Mouse (Mus musculus) lung, embryonic 15.5 days (tissue): ENCODE measurements at regions not wholly inside any gene's neighbourhood (a gene's known extent, or its start where the extent isn't known, plus 50 kb on each side); places are given as distances from the start of the nearest gene placed in this dataset.
"Not testable (repeated sequence)": the region's sequence is repeated elsewhere in the genome, so short reads cannot be mapped to it uniquely, and the experiment has no call there.

Experiments
- ATAC-seq: fragments of 200-750 bp; cut with Nextera tagmentation; 2 replicates; pipeline ENCODE4 v1.8.0; 2017; ENCODE audit warnings: moderate number of reproducible peaks, borderline replicate concordance; ENCODE audit not compliant: low FRiP score, low TSS enrichment; ENCODE audit errors: extremely low read depth
- H3K27ac ChIP-seq: fragments of 300-500 bp; sonication (generic); 2 replicates; pipeline ENCODE4 v1.5.1; 2015; ENCODE audit warnings: moderate library complexity, mild to moderate bottlenecking, inconsistent platforms
- H3K27me3 ChIP-seq: fragments of 300-500 bp; sonication (generic); 2 replicates; pipeline ENCODE4 v1.6.1; 2015; ENCODE audit warnings: inconsistent platforms
- H3K36me3 ChIP-seq: fragments of 300-500 bp; sonication (generic); 2 replicates; pipeline ENCODE4 v1.6.1; 2015; ENCODE audit warnings: inconsistent platforms
- H3K4me1 ChIP-seq: fragments of 300-500 bp; sonication (generic); 2 replicates; pipeline ENCODE4 v1.6.1; 2015; ENCODE audit warnings: inconsistent platforms
- H3K4me2 ChIP-seq: fragments of 300-500 bp; sonication (generic); 2 replicates; pipeline ENCODE4 v1.6.1; 2015; ENCODE audit warnings: inconsistent platforms, mild to moderate bottlenecking, moderate library complexity
- H3K4me3 ChIP-seq: fragments of 300-500 bp; sonication (generic); 2 replicates; pipeline ENCODE4 v1.5.1; 2015; ENCODE audit warnings: mild to moderate bottlenecking, inconsistent platforms
- H3K9ac ChIP-seq: fragments of 300-500 bp; sonication (generic); 2 replicates; pipeline ENCODE4 v1.6.1; 2015; ENCODE audit warnings: inconsistent platforms
- H3K9me3 ChIP-seq: fragments of 300-500 bp; sonication (generic); 2 replicates; pipeline ENCODE4 v1.6.1; 2016; ENCODE audit warnings: inconsistent platforms
- WGBS: fragments of 180-500 bp; shearing (Covaris S2); methylation state at CpG from one replicate; pipeline ENCODE4 v1.1.7; 2015; 5-methylcytosine and 5-hydroxymethylcytosine counted together

DNA sequence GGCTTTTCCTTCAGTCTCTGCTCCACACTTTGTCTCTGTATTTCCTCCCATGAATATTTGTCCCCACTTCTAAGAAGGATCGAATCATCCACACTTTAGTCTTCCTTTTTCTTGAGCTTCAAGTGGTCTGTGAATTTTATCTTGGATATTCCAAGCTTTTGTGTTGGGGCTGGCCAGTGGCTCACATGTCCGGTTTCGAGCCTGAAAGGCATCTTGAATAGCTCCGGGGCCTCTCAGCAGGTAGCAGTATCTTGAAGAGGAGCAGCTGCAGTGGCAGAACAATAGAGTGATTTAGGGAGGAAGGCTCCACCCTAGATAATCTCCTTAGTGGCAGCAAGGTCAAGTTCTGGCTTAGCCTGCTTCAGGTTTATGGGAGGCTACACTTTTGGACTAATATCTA, 113.0 kb upstream of the Mettl21e start:
- H3K4me3 ChIP-seq, H3K4me1 ChIP-seq, H3K36me3 ChIP-seq, H3K9ac ChIP-seq, H3K27me3 ChIP-seq, ATAC-seq, H3K4me2 ChIP-seq, H3K9me3 ChIP-seq, H3K27ac ChIP-seq: not testable (repeated sequence)
- 59% methylated on average over 4 of the region's 4 CpGs for WGBS

DNA sequence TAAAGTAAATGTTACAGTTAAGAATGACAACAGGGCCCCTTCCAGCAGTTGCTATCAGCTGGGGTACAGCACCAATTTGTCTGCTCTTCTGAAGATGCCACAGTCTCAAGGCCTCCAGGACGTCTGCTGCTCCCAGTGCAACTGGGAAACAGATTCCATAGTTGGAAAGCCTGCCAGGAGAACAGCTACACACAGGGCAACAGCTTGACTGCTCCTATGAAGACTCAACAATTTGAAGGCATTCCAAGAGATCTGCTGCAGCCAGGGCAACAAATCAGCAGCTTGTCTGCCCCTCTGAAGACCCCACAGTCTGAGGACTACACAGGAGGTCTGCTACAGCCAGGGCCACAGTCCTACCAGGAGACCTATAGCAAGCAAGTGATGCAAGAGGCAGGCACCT, 106.7 kb upstream of the Mettl21e start:
- H3K4me2 ChIP-seq, result no peak overlapping the region
- no peaks in the 10 kb centered on the region for H3K9me3 ChIP-seq
- H3K4me3 ChIP-seq, result no peak overlapping the region
- peak; percentile 35; the same call in 1 of the 2 replicates for ATAC-seq
- H3K36me3 ChIP-seq, result no peaks in the 10 kb centered on the region
- H3K9ac ChIP-seq, result no peak overlapping the region
- H3K27ac ChIP-seq, result 0 out of 2 replicates have a peak overlapping the region, but pooled peaks have one; percentile 29
- no peaks in the 10 kb centered on the region for H3K4me1 ChIP-seq
- no peaks in the 10 kb centered on the region for H3K27me3 ChIP-seq
- WGBS, result 8% methylated on average over 1 of the region's 1 CpGs
